Mouse (Mus musculus) embryonic facial prominence, embryonic 14.5 days (tissue): ENCODE measurements around the gene Cldn5. TPM values are rescaled to one million over a fixed set of nuclear protein-coding genes. Genes with fewer than 3 reads are reported as not detected.

Experiments used
- ATAC-seq: fragments of 200-750 bp; cut with Nextera tagmentation; 2 replicates; pipeline ENCODE4 v1.8.0; 2017; ENCODE audit warnings: low read depth, moderate number of reproducible peaks, moderate TSS enrichment
- DNase-seq: peaks from one replicate; pipeline ENCODE4 v3.0.0-alpha.2; 2015; ENCODE audit warnings: low spot score
- H3K27ac ChIP-seq: fragments of 300-500 bp; sonication (generic); replicated peaks from 2 replicates; pipeline ENCODE4 v1.5.1; 2014; ENCODE audit warnings: low read depth, mild to moderate bottlenecking, low read length, moderate library complexity
- H3K27me3 ChIP-seq: fragments of 300-500 bp; sonication (generic); replicated peaks from 2 replicates; pipeline ENCODE4 v1.6.1; 2014; ENCODE audit warnings: low read length; ENCODE audit not compliant: control insufficient read depth, insufficient read depth
- H3K36me3 ChIP-seq: fragments of 300-500 bp; sonication (generic); 2 replicates; pipeline ENCODE4 v1.6.1; 2014; ENCODE audit warnings: low read length, mixed read lengths; ENCODE audit not compliant: control insufficient read depth, insufficient read depth
- H3K4me1 ChIP-seq: fragments of 300-500 bp; sonication (generic); 2 replicates; pipeline ENCODE4 v1.6.1; 2014; ENCODE audit warnings: antibody characterized with exemption, low read length; ENCODE audit not compliant: control insufficient read depth, insufficient read depth
- H3K4me2 ChIP-seq: fragments of 300-500 bp; sonication (generic); 2 replicates; pipeline ENCODE4 v1.6.1; 2014; ENCODE audit warnings: low read depth, mild to moderate bottlenecking, low read length, moderate library complexity, mixed read lengths
- H3K4me3 ChIP-seq: fragments of 300-500 bp; sonication (generic); 2 replicates; pipeline ENCODE4 v1.5.1; 2014; ENCODE audit warnings: low read depth, mild to moderate bottlenecking, low read length
- H3K9ac ChIP-seq: fragments of 300-500 bp; sonication (generic); 2 replicates; pipeline ENCODE4 v1.6.1; 2014; ENCODE audit warnings: low read depth, mild to moderate bottlenecking, low read length, moderate library complexity, mixed read lengths
- H3K9me3 ChIP-seq: fragments of 300-500 bp; sonication (generic); 2 replicates; pipeline ENCODE4 v1.6.1; 2016; ENCODE audit warnings: low read length; ENCODE audit not compliant: control insufficient read depth
- WGBS: fragments of 180-500 bp; shearing (Covaris S2); extraction: QIAGEN DNeasy Blood & Tissue Kit; methylation state at CpG from one replicate; pipeline ENCODE4 v1.1.7; 2014; 5-methylcytosine and 5-hydroxymethylcytosine counted together
- polyA plus RNA-seq: library from polyadenylated mRNA; unstranded; fragments of >200 nt; fragmentation: Nextera tagmentation; extraction: Ambion mirVana; gene quantifications from 2 replicates; pipeline ENCODE4 v1.2.1, GENCODE M21; 2014

Gene Cldn5
- polyA plus RNA-seq, 1 experiment from 2014 or later: 35.4 TPM

DNA sequence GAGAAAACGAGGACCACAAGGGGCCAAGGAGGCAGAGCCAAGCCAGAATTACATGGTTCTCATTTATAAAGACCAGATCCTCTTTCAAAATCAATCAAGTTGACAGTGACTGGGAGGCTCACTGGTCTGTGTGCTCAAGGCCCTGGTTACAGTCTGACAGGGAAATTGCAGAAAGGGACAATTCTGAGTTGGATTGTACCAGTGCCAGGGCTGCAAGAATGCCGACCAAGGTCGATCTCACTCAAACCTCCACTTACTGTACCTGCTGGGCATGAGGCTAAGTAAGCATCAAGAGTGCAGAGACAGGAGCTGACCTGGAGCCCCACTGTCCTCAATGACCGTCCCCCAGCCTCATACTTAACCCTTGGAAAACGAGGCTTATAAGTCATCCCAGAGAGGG is 21.5 kb downstream of the Cldn5 start:
- no peaks in the 10 kb centered on the region for H3K4me1 ChIP-seq
- no peak overlapping the region for H3K4me3 ChIP-seq
- H3K9ac ChIP-seq: no peak overlapping the region
- H3K4me2 ChIP-seq: no peak overlapping the region
- DNase-seq (no peak), ATAC-seq (no peak)
- no peak overlapping the region for H3K27ac ChIP-seq
- no peaks in the 10 kb centered on the region for H3K27me3 ChIP-seq
- no peaks in the 10 kb centered on the region for H3K9me3 ChIP-seq
- H3K36me3 ChIP-seq: peaks cover 64% of the 10 kb centered on the region
- WGBS: 89% methylated on average over 5 of the region's 5 CpGs

DNA sequence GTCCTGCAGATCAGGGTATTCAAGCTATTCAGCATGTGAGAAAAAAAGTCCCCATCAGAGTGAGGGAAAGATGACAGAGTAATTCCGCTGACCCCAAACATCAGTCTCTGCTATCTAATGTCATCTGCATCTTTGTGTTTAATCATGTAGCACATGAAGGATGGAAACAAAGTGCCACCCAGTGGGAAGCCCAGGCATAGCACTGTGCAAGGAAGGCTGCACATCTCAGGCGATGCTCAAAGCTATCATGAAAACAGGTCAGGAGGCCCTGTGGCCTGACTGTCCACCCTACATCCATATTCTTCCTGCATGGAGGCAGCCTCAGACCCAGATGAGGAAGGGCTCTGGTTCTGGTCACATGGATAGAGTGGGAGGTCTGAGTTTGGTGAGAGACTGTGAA is 22.2 kb downstream of the Cldn5 start:
- no peaks in the 10 kb centered on the region for H3K27me3 ChIP-seq
- no peak overlapping the region for H3K4me3 ChIP-seq
- no peak for ATAC-seq
- H3K27ac ChIP-seq: no peak overlapping the region
- no peak overlapping the region for H3K9ac ChIP-seq
- H3K4me2 ChIP-seq: no peak overlapping the region
- H3K36me3 ChIP-seq: peaks cover 61% of the 10 kb centered on the region
- no peaks in the 10 kb centered on the region for H3K9me3 ChIP-seq
- H3K4me1 ChIP-seq: no peaks in the 10 kb centered on the region
- DNase-seq: peak; percentile 38
- WGBS: 77% methylated on average over 2 of the region's 2 CpGs

DNA sequence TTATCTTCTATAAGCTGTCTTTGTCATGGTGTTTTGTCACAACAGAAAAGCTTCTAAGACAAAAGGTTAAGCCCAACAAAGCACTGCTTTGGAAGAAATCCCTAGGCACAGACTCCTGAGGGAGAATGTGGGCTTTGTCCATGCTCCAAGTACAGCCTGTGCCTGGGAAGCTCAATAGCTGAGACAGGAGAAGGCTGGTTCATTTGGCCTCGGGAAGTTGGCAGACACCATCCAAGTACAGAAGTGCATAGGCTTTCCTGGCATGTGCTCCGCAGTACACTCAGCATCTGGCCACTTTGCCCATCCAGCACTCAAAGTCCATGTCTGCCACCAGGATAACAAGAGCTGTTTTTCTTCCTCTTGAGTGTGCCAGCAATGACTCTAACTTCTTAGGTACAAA is 29.1 kb downstream of the Cldn5 start:
- Histone ChIP-seq H3K27ac (no peak overlapping the region), H3K9me3 (no peaks in the 10 kb centered on the region), H3K36me3 (peaks cover 54% of the 10 kb centered on the region), H3K4me2 (no peak overlapping the region), H3K27me3 (no peaks in the 10 kb centered on the region), H3K4me3 (no peak overlapping the region), H3K4me1 (no peaks in the 10 kb centered on the region), H3K9ac (no peak overlapping the region)
- DNase-seq (no peak), ATAC-seq (no peak)
- WGBS: 100% methylated on average over 2 of the region's 2 CpGs

DNA sequence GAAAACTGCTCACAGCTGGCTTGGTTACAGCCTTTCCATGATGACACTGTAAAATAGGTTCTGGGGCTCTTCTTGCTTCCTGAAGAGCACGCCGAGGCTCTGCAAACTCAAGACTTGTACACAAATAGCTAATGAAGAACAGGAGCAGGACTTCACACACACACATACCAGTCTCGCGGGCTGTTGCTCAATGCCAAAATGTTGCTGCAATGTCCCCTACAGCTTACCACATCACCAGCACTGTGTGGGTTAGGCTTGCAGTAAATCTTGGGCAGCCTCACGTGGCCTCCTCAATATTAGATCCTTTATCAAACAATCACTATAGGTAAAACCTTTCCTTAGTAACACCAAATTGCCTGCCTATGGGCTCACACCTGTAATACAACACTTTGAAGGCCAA is 32.4 kb downstream of the Cldn5 start:
- no peak overlapping the region for H3K9ac ChIP-seq

DNA sequence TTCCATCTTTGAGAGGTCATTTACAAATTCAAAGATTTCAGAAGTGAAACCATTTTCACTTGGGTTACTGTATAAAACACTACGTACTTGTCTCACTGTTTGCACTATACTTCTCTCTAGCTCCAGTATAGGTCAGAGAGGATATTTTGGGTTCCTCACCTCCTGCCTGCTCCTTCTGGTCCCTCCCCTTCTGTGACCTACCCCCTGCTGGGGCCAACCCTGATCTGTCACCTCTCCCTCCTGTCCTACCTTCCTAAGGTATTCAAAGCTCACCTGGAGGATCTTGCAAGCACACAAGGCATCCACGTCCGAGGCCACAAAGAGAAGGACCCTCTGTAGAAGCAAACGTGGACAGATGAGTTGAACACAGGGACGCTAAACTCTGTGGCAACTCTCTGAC is 34.4 kb downstream of the Cldn5 start:
- WGBS: 10% methylated on average over 5 of the region's 5 CpGs
- Histone ChIP-seq H3K9me3 (no peaks in the 10 kb centered on the region), H3K36me3 (peaks cover 42% of the 10 kb centered on the region), H3K27me3 (no peaks in the 10 kb centered on the region), H3K9ac (peak overlapping the region; percentile 61), H3K27ac (no peak overlapping the region), H3K4me3 (peak overlapping the region; percentile 75), H3K4me2 (peak overlapping the region; percentile 65), H3K4me1 (peaks cover 6% of the 10 kb centered on the region)
- no peak for DNase-seq
- ATAC-seq: no peak

More for the DNA sequence above, 32.4 kb downstream of the Cldn5 start:
- Histone ChIP-seq H3K9me3 (no peaks in the 10 kb centered on the region), H3K4me3 (no peak overlapping the region), H3K4me2 (no peak overlapping the region), H3K36me3 (peaks cover 45% of the 10 kb centered on the region), H3K27me3 (no peaks in the 10 kb centered on the region), H3K4me1 (peaks cover 6% of the 10 kb centered on the region), H3K27ac (no peak overlapping the region)
- WGBS: 84% methylated on average over 5 of the region's 5 CpGs
- no peak for ATAC-seq
- no peak for DNase-seq

DNA sequence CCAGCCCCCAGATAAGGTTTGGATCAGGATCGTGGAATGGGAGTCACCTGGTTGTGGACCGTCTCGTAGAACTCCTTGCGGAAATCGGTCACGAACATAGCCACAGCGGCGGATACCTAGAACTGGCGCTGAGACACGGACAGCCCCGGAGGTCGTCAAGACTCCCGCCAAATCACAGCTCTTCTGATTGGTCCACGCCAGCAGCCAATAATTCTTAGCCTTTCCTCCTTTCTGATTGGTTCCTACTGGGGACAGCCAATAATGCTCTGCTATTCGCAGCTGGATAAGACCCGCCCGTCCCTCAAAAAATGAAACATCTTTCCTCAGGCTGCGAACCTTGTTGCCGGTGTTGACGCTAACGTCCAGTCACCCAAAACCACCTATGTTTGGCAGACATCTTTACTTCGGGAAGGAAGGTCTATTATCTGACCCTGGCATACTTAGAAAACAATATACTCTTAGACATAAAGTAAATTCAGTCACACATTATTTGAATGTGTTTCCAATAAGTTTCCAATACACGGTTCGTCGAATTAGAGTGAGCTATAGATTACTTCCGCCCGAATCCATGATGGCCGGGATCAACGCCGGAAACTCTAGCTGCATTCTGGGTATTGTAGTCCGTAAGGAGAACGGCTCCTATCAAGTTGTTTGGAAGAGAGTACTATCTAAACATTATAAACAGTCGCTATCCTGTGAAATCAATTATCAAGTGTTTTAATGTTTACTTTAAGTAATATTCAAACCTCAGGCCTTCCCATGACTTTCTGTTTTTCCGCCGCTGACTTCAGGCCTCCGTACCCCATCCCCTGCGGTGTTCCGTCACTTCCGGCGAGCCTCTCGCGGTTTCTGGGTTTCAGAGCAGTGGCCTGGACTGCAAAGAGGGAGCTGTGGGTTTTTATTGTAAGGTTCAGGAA is 35.1 kb downstream of the Cldn5 start, which contains the start of the genes Ufd1 and Cdc45:
Gene Ufd1, plus strand, starts transcription at position 312 of the 917 bp plus-strand sequence.
Gene Cdc45, minus strand, starts transcription at position 520 of the 917 bp plus-strand sequence.
- Histone ChIP-seq H3K27ac (peak within 1 kb of the TSS; percentile 79), H3K9me3 (no peaks in the 10 kb centered on the region), H3K4me3 (peak within 1 kb of the TSS; percentile 75), H3K36me3 (peaks cover 42% of the 10 kb centered on the region), H3K27me3 (no peaks in the 10 kb centered on the region), H3K4me2 (peak within 1 kb of the TSS; percentile 82), H3K9ac (peak within 1 kb of the TSS; percentile 90), H3K4me1 (peaks cover 6% of the 10 kb centered on the region)
- DNase-seq (peak; percentile 99), ATAC-seq (peak; percentile 97)
- under 1% methylated on average over 42 of the region's 42 CpGs for WGBS

DNA sequence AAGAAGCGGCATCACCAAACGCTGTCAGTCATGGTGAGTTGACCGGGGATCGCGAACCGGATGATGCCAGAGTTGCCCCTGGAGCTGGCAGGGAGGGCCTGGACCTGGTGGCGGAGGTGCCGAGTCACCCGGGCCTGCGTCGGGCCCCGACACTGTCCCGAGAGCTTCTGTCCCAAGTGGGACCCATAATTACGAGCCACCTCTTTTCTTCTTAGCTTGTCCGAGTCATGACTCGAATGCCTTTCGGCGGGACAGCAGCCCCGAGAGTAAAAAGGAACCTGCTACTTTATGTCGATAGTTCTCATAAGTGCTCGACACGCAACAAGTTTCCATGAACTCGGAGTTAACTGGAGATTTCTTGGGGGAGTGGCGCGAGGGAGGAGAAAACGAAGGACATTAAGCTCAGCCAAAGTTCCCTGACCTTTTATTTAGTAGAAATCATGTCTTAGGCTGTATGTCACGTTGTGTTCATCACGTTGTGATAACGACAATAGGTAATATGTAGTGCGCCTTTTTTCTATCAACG is 35.8 kb downstream of the Cldn5 start:
- Histone ChIP-seq H3K9ac (peak overlapping the region; percentile 90), H3K36me3 (peaks cover 42% of the 10 kb centered on the region), H3K27me3 (no peaks in the 10 kb centered on the region), H3K4me1 (peaks cover 6% of the 10 kb centered on the region), H3K27ac (peak overlapping the region; percentile 79), H3K4me2 (peak overlapping the region; percentile 82), H3K9me3 (no peaks in the 10 kb centered on the region), H3K4me3 (peak overlapping the region; percentile 75)
- DNase-seq (peak; percentile 9), ATAC-seq (peak; percentile 19; the same call in 1 of the 2 replicates)
- 2% methylated on average over 31 of the region's 31 CpGs for WGBS

DNA sequence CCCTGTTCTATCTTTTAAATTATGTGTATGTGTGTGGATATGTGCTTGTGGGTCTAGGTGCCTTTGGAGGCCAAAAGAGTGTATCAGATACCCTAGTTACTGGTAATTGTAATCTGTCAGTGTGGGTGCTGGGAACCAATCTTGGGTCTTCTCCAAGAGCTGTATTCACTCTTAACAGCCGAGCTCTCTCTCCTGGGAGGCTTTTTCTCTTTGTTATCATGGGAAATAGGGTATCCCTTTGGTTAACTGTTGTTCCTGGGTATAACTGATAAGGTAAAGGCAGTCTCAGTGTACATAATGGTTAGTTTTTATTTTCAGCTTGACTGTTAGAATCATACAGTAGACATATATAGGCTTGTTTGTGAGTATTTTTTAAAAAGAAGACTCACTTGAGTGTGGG is 45.7 kb downstream of the Cldn5 start:
- Histone ChIP-seq H3K27ac (no peak overlapping the region), H3K4me3 (no peak overlapping the region), H3K36me3 (peaks cover 96% of the 10 kb centered on the region), H3K4me1 (no peaks in the 10 kb centered on the region), H3K9ac (no peak overlapping the region), H3K27me3 (no peaks in the 10 kb centered on the region), H3K9me3 (no peaks in the 10 kb centered on the region), H3K4me2 (no peak overlapping the region)
- WGBS: 81% methylated on average over 1 of the region's 1 CpGs
- DNase-seq: no peak
- ATAC-seq: no peak
